Mouse (Mus musculus): ENCODE data around the gene Ppp1r14b.
"Not testable (repeated sequence)": the region's sequence is repeated elsewhere in the genome, so short reads cannot be mapped to it uniquely, and the experiment has no call there.

The Ppp1r14b gene

DNA sequence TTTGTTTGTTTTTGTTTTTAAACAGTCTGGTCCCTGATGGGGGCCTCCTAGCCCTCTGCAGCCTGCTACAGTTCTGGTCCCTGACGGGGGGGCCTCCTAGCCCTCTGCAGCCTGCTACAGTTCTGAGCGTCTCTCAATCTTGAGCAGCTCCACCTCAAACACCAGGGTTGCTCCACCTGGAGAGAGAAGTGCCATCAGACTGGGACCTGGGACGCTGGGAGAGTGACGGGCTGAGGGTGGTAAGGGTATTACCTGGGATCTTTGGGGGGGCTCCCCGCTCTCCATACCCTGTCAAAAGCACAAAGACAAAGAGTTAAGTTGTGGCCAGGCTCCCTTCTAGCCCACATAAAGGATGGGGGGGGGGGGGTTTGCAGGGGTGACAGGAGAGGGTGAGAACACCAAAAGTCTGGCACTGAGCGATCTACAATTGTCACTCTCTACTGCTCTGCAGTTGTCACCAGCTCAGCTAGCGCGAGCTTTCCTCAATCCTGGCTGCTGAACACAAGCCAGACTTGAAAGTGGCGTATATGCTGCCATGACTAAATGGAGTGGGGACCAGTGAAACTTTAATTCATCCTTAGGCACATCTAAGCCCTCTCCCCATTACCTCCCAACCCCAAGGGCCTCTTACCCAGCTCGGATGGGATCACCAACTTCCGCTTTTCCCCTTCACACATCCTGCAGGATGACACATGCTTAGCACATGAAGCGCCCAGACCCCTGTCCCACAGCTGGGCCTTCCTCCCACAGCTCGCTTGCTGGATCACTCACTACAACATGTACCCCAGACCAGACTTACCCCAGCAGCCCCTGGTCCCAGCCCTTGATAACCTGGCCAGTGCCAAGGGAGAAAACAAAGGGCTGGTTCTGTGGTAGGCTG is 3.2 kb downstream of the Ppp1r14b start:
- DNase-seq: no peak

DNA sequence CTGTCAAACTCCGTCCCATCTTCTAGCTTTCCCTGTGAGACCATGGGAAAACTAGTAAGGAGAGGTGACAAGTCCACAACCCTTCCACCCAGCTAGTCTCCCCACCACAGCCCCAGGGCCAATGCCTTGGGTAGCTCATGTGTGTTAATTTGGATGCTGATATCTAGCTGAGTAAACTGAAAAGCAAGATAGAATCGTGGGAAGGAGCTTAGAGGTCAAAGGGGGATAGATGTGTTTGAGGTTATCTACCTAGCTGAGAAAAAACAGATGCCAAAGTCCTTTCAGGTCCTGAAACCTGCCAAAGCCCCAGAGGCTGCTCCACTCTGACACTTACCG is 3.8 kb downstream of the Ppp1r14b start:
- DNase-seq: no peak

DNA sequence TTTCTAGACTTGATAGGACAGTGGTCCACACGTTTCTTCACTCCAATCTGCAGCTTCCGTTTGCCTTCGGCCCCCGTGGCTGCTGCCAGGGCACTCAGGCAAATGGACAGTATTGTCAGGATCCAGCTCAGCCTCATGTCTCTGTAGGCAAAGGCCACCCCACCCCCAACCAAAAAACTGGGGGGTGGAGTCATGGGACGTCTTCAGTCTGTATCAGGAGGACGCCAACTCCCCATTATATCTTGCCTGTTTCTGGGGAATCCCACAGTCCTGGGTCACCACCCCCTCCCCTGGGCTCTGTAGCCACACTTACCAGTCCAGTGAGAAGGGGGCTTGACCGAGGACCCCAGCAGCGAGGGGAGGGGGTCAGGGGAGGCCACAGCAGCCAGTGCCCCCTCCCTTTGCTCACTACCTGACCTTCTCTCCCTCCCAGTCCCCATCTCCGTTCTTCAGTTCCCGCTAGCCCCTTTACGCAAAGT is 4.3 kb downstream of the Ppp1r14b start:
- no peak for DNase-seq

DNA sequence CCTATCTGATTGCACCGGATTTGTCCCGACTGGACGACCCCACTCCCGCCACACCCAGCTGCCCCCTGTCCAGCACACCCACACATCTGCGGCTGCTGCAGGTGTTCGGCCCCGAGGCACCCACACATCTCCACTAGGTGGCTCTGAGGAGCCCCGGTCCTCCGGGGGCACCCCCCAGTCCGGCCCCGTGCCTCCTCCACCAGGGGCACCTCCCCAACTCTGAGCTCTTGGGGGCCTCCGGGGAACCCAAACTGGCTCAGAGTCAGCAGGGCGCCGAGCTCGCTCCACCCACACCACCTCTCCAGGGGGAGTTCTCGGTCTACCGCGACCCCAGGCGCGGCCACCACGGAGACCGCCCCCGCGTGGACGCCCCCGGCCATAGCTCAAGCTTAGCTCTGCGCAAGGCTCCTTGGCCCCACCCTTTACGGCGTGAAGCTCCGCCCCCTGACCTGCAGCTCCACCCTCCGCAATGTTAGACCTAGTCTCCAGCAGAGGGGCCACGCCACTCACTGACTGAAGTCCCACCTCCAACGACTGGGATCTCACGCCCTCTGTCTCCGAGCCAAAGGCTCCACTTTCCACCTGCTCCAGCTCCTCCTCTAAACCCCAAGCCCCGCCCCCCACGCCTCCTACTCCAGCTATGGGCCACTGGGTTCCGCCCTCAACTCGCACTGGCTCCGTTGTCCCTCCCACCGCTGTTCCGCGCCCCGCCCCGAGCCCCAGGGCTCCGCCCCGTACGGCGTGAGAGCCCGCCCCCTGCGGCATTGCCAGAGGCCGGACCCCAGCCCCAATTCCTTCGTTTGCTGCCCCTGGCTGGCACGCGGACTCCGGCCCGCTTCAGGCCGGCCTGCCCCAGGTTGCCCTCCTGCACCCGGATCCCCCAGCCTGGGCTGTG is 5.0 kb downstream of the Ppp1r14b start:
- DNase-seq: peak; percentile 100

DNA sequence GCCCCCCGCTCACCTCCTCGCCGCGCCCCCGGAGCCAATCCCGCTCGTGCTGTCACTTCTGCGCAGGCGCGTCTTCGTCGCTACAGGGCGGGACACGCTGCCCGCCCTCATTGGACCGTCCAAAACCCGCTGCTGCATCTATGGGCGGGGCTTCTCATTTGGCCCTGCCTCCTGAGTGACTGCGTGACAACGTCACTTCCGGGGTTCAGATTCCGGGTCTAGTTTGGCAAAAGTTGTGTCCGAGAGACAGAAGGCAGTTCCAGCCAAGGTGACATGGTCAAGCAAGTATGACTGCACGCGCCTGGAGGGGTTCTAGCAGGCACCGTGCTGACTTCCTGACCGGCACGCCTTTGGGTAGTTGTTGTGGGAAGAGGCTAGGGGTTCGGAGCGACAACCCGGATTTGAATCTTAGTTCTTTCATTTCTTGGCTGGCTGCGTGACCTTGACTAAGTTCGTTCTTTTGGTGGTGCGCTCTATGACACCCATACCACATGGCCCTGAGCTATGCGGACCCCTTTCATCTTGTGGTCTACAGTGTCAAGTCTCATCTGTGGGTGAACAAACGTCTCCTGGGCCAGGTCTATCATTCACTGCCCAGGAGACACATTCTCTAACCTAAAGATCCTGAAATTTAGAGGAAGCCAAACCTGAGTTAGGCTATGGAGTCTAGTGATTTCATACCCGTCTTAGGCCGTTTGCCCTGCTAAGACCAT is 5.8 kb downstream of the Ppp1r14b start, which contains the start of gene Fkbp2:
Fkbp2 (minus strand) TSS at position 121 of the 713 bp plus-strand sequence.
- DNase-seq: peak; percentile 99

DNA sequence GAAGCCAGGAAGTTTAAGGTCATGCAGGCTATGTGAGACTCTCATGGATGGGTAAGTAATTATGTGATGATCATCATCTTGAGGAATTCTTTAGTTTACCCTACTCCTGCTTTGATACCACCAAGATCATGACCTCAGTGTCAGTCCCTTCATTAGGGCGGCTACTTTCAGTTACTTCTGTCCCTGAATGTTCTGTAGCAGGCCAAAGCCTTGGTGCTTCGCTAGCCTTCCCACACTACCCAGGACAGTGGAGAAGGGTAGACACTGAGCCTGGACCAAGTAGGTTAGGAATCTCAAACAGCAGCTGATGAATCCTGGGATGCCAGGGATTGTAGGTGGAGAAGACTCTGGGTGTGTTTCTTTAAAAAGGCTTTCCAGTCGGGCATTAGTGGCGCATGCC is 6.7 kb downstream of the Ppp1r14b start:
- DNase-seq: no peak

DNA sequence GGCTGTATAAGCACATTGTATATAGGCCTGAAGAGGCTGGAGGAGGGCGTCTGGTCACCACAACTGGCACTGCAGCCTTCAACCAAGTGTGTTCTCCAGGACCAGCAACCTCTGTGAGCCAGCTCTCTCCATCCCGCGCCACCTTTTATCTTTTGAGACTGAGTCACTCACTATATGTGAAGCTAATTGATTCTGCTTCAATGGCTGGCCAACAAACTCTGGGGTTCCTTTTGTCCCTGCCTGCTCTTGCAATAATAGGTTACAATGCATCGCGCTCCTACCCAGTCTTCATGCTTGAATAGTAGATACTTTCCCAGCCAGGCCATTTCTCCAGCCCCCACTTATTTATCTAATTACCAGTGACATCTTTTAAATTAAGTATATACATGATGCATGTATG is 8.9 kb downstream of the Ppp1r14b start:
- no peak for DNase-seq

DNA sequence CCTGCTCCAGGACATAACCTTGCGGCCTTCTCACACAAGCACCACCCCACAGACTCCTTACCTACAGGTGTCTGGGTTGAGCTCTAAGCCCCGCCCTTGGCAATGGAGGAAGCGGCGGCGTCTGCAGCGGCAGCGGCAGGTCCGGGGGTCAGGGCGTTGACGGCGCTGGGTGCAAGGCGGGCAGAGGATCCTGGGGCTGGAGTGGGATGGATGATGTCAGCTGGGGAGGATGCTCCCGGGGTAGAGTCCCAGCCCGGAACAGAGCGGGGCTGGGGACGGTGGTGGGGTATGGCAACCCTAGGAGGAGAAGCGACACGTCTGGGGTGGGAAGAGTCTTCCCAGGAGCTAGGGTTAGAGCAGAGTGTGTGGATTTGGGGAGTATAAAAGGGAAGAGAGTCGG is 10.5 kb downstream of the Ppp1r14b start:
- no peak for DNase-seq

DNA sequence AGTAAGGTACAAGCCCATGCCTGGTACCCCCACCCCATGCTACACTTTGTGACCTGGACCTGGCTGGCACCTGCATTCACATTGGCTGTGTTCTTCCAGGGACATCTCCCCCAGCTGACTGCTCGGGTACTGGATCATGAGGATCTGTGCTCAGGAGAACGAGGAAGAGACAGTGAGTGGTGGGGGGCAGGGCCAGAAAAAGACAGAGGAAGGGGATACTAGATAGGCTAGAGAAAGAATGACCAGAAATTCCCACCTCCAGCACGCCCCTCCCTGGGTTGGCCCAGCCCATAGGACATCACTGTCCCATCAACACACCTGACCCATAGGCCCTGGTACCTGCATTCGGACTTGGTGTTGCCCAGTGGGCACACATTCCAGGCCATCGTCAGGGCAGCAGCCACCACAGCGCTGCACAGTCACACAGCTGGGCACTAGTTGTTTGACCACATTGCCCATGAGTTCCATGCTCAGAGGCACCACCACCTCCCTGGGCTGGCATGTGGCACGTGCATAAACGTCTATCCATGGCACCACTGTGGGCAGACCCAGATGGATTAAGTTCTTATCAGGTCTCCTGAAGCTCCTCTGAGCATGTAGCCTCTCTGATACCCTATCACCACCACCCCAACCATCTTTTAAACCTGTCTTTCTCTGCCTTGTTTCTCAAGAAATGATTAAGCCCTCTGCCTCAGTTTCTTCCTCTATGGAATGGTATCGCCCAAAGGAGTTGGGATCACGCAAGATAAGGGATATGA is 11.4 kb downstream of the Ppp1r14b start:
- DNase-seq: no peak

DNA sequence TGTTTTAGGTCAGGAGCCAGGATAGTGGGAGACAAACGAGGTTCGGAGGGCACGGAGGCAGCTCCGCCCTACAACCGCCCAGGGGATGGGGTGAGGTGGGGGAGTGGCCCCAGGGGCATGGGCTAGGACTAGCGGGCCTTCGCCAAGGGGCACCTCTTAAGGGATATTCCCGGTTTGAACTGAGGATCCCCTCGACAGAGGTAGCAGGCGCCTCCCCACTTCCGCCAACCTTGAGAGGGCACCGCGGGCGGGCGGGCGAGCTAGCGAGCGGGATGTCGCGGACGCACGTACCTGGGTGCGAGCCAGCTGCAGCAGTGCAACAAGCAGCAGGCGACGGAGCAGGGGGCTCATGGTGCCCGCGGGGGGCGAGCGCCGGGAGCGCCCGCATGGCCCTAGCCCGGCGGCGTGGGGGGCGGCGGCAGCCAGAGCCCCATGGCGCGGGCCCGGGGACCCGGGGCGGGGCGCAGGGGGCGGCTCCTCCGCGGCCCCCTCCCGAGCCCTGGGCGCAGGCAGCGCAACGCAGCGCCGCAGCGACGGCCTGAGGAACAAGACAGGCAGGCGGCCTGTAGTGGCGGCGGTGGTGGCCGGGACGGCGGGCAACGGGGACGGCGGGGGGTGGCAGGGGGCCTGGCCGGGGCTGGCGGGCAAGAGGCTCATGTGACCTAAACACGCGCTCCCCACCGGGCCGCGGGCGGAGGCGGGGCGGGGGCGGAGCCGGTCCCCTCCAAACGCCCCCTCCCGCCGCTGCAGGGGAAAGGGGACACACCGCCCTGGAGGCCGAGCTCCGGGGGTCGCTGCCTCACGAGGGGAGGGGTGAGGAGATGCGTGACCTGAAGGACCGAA is 12.5 kb downstream of the Ppp1r14b start, which contains the start of gene Vegfb:
Vegfb (minus strand) TSS at position 591 of the 843 bp plus-strand sequence.
- peak; percentile 68 for DNase-seq

DNA sequence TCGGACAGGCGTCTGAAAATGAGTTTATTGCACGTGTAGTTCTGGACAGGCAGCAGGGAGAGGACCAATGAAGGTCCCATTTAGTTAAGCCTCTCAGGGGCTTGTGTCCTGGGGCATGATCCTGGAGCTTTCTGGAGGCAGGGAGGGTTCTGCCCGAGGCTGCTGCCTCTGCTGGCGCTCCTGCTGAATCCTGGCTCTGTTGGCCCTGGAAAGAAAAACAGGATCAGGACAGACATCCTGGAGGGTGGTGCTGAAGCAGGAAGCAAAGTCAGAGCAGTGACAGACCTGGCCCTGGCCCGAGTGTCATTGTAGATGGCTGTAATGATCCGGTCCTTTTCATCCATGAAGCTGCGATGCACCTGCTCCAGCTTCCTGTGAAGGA is 13.1 kb downstream of the Ppp1r14b start:
- DNase-seq: no peak

DNA sequence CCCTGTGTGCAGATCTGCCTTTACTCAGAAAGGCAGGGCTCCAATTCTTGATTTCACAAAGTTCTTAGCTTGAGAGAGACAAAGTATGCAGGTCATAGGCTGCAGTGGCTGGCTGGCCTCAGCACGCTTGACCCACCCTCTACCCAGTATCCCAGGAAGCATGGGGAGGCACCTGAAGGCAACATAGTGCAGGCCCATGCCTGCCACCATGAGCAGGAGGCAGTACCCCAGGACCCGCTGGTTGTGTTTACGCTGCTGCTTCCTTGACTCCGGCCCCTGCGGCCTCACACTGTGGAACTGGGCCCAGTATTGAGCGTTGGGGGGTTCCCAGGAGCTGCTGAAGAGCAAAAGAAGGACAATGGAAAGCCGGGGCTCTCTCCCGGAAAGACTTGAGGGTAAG is 14.5 kb downstream of the Ppp1r14b start:
- DNase-seq: no peak

DNA sequence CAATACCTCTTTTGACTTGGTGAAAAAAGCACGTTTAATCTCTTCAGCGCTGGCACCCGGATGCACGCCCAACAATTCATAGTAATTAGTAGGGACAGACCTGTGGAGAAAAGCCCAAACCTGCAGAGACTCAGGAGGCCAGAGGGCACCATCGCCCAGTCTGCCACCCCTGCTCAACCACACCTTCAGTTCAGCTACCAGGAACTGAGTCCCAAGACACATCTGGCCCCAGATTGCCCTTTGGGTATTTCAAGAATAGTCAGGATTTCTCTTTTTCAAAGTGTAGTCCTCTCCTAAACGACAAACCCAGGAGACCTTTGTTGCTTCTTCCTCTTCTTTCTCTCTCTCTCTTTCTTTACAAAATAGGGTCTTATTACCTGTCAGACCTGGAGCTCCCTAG is 15.9 kb downstream of the Ppp1r14b start:
- DNase-seq: no peak

DNA sequence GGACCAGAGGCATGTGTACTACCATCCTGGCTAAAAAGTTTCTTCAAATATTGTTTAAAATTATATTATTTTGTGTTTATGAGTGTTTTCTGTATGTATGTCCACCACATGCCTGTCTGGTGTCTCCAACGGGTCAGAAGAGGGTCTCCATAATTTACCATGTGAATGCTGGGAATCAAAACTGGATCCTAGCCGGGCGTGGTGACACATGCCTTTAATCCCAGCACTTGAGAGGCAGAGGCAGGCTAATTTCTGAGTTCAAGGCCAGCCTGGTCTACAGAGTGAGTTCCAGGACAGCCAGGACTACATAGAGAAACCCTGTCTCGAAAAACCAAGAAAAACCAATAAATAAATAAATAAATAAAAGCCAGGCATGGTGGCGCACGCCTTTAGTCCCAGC is 16.4 kb downstream of the Ppp1r14b start:
- DNase-seq: not testable (repeated sequence)

DNA sequence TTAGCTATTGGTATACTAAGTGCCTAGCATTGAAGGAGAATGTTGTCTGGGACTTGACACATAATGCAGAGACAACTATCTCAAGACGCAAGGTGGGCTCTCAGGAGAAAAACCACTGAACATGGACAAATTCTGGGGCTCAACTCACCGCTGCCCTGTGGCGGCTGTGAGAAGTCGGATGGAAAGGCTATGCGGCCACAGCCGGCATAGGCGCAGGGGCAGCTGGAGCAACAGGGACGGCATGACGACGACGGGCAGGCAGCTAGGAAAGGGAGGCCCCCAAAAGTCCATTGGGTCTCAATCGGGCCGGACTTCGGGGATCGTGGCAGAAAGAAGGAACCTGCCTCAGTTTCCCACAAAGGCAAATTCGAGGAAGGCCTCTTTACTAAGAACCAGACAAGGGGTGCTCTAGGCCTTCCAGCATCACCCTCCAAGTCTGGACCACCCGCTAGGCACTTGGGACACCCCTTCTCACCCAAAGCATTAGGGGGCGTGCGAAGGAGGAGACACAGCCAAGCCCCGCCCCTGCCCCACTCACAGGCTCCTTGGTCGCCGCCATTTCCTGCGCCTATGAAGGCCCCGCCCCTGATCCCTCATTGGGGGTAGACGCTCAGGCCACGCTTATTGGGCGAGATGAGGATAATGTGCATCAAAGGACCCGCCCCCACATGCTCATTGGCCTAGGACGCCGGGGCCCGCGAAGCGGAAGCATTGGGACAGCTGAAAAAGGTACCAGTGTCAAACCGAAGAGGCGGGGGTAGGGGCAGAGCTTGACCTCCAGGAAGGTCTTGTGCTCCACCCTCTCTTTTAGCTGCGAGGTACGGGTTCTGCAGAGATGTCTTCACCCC is 17.5 kb downstream of the Ppp1r14b start, which contains the start of gene Dnajc4:
Dnajc4 (minus strand) TSS at position 562 of the 848 bp plus-strand sequence.
- peak; percentile 96 for DNase-seq

DNA sequence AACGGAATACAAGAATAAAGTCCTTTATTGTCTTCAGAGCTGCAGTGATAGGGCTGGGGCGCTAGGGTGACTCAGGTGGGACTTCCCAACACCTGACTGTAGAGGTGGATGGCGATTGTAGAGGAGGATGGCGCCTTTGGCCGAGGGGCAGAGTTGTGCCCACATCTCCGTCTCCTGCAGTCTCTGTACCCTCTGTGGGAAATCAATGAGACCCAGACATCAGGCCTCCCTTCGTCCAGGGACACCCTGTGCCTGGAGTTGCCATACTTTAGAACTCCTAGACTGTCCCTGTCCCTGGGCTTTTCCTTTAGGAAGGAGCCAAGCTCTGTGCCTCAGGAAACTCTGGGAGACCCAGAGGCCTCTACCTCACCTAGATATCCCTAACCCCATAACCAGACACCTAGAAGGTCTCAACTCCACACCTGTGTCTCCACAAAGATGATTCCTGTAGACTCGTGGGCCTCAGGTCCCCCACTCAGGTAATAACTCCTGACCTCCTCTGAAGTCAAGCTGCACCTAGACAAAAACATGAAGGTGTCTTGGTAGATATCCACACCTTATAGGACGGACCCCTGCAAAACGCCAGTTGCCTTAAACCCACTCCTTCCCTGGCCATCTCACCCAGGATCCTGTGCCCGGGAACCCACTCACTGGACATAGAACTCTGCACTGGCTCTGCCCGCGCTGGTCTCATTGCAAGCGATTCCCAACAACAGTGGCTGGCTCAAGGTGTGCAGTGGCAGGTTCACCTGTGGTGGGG is 18.4 kb downstream of the Ppp1r14b start:
- DNase-seq: no peak

DNA sequence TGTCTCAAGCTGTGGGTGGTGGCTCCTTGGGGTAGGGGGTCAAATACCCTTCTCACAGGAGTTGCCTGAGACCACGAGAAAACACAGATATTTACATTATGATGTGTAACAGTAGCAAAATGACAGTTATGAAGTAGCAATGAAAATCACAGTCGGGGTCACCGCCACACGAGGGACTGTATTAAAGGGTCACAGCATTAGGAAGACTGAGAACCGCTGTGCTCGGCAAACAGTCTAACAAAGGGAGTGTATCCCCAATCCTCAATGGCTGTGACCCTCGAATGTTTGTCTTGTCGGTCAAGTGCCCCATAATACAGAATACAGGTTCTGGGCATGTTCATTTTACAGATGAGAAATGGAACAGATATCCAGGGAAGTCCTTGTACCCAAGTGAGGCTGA is 19.2 kb downstream of the Ppp1r14b start:
- no peak for DNase-seq

DNA sequence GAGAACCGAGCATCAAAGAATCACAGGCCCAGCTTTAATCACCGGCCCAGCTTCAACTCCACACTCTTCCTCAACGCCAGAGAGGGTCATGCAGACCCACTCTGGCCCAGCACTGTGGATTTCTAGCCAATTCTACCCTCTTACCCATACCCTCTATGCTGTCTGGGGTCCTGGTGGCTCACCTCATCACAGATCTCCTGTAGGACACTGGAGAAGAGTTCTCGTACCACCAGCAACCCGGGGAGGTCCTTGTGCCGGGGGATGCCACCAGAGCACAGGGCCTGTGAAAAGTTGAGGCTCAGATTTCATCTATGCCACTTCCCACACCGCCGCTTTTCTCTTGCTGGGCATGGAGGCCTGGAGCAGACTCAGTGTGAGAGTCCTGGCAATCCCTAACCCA is 19.7 kb downstream of the Ppp1r14b start:
- no peak for DNase-seq

DNA sequence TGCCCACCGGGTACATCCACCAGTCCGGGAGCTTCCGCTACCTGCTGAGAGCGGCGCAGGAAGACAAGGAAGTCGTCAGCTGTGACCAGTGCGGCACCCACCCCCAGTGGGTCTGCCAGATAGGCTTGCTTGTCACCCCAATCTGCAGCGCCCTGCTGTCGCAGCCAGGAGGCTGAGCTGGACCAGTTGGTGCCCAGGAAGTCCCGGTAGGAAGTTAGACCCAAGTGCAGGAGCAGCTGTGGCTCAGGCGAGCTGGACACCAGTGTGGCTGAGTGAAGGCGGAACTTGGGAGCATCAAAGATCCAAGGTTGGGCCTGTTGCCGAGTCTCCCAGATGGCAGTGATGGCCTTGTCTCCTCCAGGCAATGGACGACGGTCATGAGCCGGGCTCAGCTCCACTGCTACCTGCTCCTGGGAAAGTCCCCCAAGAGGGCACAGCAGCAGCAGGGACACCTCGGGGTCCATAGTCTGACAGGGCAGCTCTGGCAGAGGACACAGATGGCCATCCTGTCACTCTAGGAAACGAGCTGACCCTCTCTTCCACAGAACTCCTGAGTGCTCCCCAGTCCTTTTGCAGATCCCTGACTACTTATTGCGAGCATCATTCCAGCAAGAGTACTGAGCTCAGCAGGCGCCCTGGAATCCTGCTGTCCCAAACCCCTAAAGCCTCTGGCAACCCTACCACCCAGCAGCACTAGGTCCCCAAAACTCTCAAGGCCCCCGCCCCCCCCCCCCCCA is 20.7 kb downstream of the Ppp1r14b start:
- DNase-seq: no peak

All from lung, postnatal 14 days (tissue).